Mouse (Mus musculus) cerebellum, adult 2 months (tissue): Measurements from ENCODE around the gene Med31. TPM values are rescaled to one million over a fixed set of nuclear protein-coding genes. Genes with fewer than 3 reads are reported as not detected.
"Not testable (repeated sequence)": the region's sequence is repeated elsewhere in the genome, so short reads cannot be mapped to it uniquely, and the experiment has no call there.

ENCODE experiments used
- DNase-seq, 2 experiments: peaks; one replicate each; pipeline ENCODE4 v3.0.0; 2021
- H3K27ac ChIP-seq: fragments of 200-500 bp; 2 replicates; pipeline ENCODE4 v1.5.1; 2012; ENCODE audit warnings: low read length, control low read depth, inconsistent platforms; ENCODE audit not compliant: insufficient read depth
- H3K27me3 ChIP-seq: fragments of 200-500 bp; 2 replicates; pipeline ENCODE4 v1.6.1; 2012; ENCODE audit warnings: inconsistent platforms, mild to moderate bottlenecking, low read length, moderate library complexity; ENCODE audit not compliant: control insufficient read depth, insufficient read depth
- H3K4me1 ChIP-seq: fragments of 200-500 bp; 2 replicates; pipeline ENCODE4 v1.6.1; 2011; ENCODE audit warnings: low read length; ENCODE audit not compliant: control insufficient read depth, insufficient read depth
- H3K4me3 ChIP-seq: fragments of 200-500 bp; replicated peaks from 2 replicates; pipeline ENCODE3; 2011; ENCODE audit warnings: mild to moderate bottlenecking, low read depth, low read length, control low read depth; ENCODE audit not compliant: insufficient read depth
- CTCF ChIP-seq: fragments of 200-500 bp; IDR thresholded peaks from 2 replicates; pipeline ENCODE4 v1.5.1; 2011; ENCODE audit warnings: low read depth, mild to moderate bottlenecking, control low read depth, low read length, moderate library complexity, borderline replicate concordance; ENCODE audit not compliant: insufficient read depth
- POLR2A ChIP-seq: fragments of 200-500 bp; IDR thresholded peaks from 2 replicates; pipeline ENCODE4 v1.6.1; 2011; ENCODE audit warnings: low read length, control low read depth, borderline replicate concordance; ENCODE audit not compliant: insufficient read depth
- WGBS: fragments of 180-500 bp; shearing (Covaris S2); methylation state at CpG from one replicate; pipeline ENCODE4 v1.1.7; 2018; 5-methylcytosine and 5-hydroxymethylcytosine counted together
- polyA plus RNA-seq: library from polyadenylated mRNA; depleted of rRNA; stranded (reverse); fragments of >200 nt; gene quantifications from 2 replicates; pipeline ENCODE4 v1.2.3, GENCODE M21; 2012

The Med31 gene
- polyA plus RNA-seq, 1 experiment = 28.5 TPM

- Histone ChIP-seq H3K27me3 (no peaks in the 10 kb centered on the region), H3K4me1 (no peaks in the 10 kb centered on the region), H3K27ac (no peak overlapping the region), H3K4me3 (no peak overlapping the region)
- 86% methylated on average over 4 of the region's 4 CpGs for WGBS
- no peak for TF ChIP-seq POLR2A
- no peak for TF ChIP-seq CTCF
- DNase-seq = no peak
Observed at GRCm38 (mm10) chr11:72184252-72184651, 31.1 kb downstream of the Med31 start.

- Histone ChIP-seq H3K4me1 (no peaks in the 10 kb centered on the region), H3K27me3 (no peaks in the 10 kb centered on the region), H3K27ac (no peak overlapping the region), H3K4me3 (no peak overlapping the region)
- no peak for DNase-seq
- TF ChIP-seq POLR2A = no peak
- WGBS = 89% methylated on average over 4 of the region's 4 CpGs
Observed at GRCm38 (mm10) chr11:72181136-72181535, 34.3 kb downstream of the Med31 start.

GRCm38 (mm10) chr11:72180556-72180955, 34.8 kb downstream of the Med31 start:
- Histone ChIP-seq H3K27me3 (no peaks in the 10 kb centered on the region), H3K27ac (no peak overlapping the region), H3K4me1 (no peaks in the 10 kb centered on the region), H3K4me3 (no peak overlapping the region)
- WGBS = 91% methylated on average over 5 of the region's 5 CpGs
- DNase-seq = no peak
- TF ChIP-seq POLR2A = no peak
- no peak for TF ChIP-seq CTCF

GRCm38 (mm10) chr11:72176553-72176952, 38.8 kb downstream of the Med31 start:
- no peaks in the 10 kb centered on the region for H3K4me1 ChIP-seq
- TF ChIP-seq CTCF (no peak), POLR2A (no peak)
- no peak overlapping the region for H3K27ac ChIP-seq
- no peaks in the 10 kb centered on the region for H3K27me3 ChIP-seq
- DNase-seq = no peak
- 39% methylated on average over 3 of the region's 3 CpGs for WGBS
- no peak overlapping the region for H3K4me3 ChIP-seq

- WGBS = 89% methylated on average over 5 of the region's 5 CpGs
- no peak for DNase-seq
- Histone ChIP-seq H3K4me1 (no peaks in the 10 kb centered on the region), H3K27me3 (no peaks in the 10 kb centered on the region), H3K4me3 (no peak overlapping the region), H3K27ac (no peak overlapping the region)
- TF ChIP-seq CTCF = no peak
- TF ChIP-seq POLR2A = no peak
Observed at GRCm38 (mm10) chr11:72175966-72176365, 39.4 kb downstream of the Med31 start.

GRCm38 (mm10) chr11:72174721-72175120, 40.7 kb downstream of the Med31 start:
- TF ChIP-seq POLR2A (no peak), CTCF (no peak)
- 94% methylated on average over 6 of the region's 6 CpGs for WGBS
- no peaks in the 10 kb centered on the region for H3K4me1 ChIP-seq

GRCm38 (mm10) chr11:72173506-72173905, 41.9 kb downstream of the Med31 start:
- H3K4me1 ChIP-seq = no peaks in the 10 kb centered on the region
- no peak for TF ChIP-seq POLR2A
- TF ChIP-seq CTCF = no peak
- H3K4me3 ChIP-seq = no peak overlapping the region
- no peak overlapping the region for H3K27ac ChIP-seq
- 81% methylated on average over 5 of the region's 5 CpGs for WGBS
- no peaks in the 10 kb centered on the region for H3K27me3 ChIP-seq
- no peak for DNase-seq

More at GRCm38 (mm10) chr11:72174721-72175120, 40.7 kb downstream of the Med31 start:
- Histone ChIP-seq H3K27ac (no peak overlapping the region), H3K27me3 (no peaks in the 10 kb centered on the region), H3K4me3 (no peak overlapping the region)
- no peak for DNase-seq

GRCm38 (mm10) chr11:72171906-72172305, 43.5 kb downstream of the Med31 start:
- WGBS = 88% methylated on average over 4 of the region's 4 CpGs
- H3K4me3 ChIP-seq, H3K27ac ChIP-seq, H3K27me3 ChIP-seq, DNase-seq, H3K4me1 ChIP-seq: not testable (repeated sequence)

GRCm38 (mm10) chr11:72169871-72170270, 45.5 kb downstream of the Med31 start:
- Histone ChIP-seq H3K27ac (no peak overlapping the region), H3K4me1 (no peaks in the 10 kb centered on the region), H3K4me3 (no peak overlapping the region), H3K27me3 (no peaks in the 10 kb centered on the region)
- WGBS = 85% methylated on average over 4 of the region's 4 CpGs
- no peak for DNase-seq
- no peak for TF ChIP-seq CTCF
- TF ChIP-seq POLR2A = no peak
